Mouse (Mus musculus): ENCODE data around the gene Iqgap2.

Iqgap2 gene

DNA sequence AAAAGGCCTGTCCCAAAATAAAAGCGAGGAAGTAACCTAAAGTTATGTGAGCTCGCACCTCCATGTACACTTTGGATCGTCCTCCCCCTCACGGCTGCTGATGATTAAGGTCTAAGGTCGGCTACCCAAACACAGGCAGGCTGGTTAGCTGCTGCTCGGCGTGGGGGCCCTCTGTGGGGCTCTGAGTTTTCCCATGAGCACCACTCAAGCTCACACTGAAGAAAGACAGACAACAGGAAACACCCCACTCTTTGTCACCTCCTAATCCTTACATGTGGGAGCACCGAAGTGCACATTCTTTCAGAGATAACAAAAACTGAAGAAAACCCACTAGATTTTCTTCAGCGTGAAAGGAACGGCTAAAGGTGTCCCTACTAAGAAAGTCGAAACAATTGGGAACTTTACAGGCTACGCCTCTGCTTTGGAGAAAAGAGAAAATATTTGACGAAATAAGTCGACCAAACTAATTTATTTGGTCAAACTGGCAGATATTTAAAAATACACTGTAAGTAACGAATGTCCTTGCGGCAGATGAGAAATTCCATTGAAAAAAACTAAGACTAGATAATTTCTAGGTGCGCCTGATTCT is 274.5 kb downstream of the Iqgap2 start:
- no peak for DNase-seq

DNA sequence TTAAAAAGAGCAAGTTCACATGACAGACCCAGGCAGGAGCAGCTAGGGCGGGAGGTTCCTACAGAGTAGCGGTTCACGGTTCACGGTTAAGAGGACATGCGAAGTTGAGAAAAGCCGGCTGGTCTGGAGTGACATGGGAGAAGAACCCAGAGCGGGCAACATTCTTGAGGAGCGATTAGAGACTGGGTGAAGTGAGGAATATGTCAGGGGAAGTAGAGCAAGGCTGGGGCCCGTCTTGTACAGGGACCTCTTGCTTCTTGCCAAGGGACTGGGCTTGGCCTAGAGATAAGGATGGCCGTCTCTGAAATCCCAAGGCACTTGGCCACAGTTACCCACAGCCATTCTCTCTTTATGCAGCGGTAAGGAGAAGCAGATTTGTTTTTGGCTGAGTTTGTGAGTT is 275.2 kb downstream of the Iqgap2 start:
- DNase-seq = no peak

DNA sequence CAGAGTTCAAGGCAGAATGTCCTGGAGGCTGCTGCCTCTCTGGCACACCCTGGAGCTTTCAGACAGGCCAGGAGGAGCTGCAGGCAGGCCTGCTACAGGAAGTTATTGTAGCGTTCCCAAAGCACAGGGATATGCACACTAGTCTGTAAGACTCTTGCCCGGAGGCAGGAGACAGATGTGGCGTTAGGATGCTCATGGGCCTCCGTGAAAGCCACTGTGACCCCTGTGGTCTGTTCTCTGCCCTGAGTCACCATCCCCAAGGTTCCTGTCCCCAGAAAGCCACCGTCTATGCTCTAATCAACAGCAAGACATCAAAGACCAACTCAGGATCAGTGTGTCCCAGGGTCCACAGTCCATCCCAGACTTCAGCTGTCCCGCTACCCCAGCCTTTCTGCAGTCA is 277.0 kb downstream of the Iqgap2 start:
- no peak for DNase-seq

DNA sequence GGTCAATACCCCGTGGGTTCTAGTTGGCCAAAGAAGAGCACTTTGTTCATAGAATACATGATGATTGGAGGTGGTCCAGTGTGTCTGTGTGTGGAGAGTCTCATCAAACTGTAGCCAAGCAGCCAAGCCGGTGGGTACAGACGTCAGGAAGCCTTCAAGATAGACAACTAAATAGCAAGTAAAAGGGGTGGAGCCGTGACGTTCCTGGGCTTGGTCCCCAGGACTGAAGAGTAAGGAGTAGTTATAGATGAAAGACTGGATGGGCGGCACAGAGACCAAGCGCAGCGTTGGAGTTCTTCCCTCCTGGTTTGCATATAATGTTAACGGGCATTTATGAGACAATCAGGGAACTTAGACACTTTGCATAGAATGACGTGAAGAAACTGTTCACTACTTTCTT is 279.5 kb downstream of the Iqgap2 start:
- no peak for DNase-seq

DNA sequence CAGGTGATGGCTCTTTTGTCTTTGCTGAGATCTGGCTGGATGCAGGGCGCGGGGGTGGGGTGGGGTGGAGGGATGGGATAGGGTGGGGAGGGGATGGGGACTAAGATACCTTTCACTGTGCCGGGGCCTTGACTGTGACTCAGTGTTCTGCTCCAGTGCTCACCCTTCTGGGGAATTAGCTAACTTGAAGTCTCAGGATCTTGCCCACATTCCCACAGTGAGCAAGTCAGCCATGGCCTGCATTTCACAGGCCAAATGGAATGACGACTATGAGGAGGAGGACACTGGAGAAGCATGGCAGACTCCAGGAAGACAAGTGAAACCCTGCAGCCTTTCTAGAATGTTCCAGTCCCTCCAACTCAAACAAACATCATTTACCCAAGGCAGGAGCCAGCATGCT is 280.0 kb downstream of the Iqgap2 start:
- DNase-seq = no peak

DNA sequence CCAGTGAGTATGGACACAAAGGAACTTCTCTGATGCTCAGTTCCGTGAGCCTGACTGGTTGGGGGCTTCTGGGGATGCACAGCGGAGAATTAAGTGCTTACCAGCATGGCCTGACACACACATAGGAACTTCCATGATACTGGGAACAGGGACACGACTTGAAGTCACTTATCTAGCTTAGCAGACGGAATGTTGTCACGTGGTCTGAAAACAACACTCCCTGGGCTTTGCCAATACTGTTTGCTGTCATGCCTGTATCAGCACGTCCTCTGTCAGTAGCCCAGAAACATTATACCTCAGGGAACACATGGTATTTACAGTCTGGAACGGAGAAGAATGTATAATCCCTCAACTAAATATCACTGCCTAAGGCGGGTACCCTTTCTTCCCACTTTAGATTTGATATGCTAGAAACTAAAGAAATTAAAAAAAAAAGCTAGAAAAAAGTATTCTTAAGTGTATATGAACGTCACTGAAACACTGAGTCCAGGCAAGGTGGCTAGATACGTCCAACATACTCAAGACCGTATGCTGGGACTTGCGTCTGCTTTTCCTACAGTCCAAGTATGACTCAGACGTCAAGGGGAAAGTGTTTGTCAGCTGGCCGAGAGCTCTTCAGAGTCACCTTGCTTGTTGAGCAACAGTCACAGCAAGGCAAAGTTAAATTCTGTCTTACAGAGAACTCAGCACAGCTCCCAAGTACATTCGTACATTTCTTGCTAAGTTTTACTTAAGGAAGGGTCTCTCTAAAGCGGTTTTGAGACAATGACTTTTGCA is 280.7 kb downstream of the Iqgap2 start:
- DNase-seq = no peak

DNA sequence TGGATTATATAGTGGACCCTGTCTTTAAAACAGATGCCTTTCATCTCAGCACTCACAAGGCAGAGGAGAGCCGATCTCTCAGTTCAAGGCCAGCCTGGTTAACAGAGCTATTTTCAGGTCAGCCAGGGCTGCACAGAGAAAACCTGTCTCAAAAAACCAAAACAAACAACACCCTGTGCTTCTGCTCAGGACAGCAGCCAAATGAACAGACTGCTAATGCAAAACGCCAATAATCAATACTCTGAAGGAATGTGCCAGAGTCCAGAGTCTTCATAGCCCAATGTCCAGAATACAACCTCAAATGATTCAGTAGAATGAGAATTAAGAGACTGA is 282.7 kb downstream of the Iqgap2 start:
- no peak for DNase-seq

DNA sequence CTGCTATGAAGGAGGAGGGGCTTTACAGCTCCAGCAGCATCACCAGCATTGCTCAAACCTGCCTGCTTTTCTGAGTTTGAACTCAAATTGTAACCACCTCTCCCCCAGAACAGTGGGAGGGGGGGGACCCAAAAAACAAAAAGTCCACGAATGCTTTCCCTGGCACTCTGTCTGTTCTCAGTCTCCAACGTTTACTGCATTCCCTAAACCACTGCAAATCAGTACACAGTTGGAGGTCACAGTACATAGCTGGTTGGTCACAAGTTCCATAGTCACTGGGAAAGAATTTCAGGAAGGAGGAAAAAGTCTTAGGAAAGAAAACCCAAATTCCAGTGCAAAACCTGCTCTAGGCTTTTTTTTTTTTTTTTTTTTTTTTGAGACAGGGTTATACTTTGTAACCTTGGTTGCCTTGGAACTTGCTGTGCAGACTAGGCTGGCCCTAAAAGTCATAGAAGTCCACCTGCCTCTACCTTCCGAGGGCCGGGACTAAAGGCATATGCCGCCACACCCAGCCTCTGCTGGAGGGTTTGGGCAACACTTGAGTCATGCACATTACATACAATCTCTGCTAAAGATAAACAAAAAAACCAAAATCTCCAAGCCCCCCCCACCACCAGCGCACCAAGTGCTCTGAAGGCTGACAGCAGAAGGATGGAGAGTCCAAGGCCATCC is 283.2 kb downstream of the Iqgap2 start:
- DNase-seq = no peak

DNA sequence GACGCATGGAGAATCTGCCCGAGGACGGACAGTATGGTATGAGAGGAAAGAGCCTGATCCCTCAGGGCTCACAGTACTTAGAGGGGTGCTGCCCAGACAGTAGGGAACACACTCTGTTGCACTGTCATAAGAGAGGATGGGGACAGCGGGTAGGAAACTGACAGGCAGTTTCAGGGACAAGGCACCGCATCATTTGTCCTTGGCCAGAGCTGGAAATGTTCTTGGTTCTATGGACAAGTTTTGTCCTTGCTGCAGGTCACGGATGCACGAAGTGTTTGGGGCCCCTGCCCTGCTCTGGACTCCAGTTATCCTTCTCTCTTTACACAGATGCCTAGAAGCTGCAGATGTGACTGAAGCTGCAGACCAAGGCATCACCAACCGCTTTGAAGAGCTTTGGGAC is 284.7 kb downstream of the Iqgap2 start:
- no peak for DNase-seq

DNA sequence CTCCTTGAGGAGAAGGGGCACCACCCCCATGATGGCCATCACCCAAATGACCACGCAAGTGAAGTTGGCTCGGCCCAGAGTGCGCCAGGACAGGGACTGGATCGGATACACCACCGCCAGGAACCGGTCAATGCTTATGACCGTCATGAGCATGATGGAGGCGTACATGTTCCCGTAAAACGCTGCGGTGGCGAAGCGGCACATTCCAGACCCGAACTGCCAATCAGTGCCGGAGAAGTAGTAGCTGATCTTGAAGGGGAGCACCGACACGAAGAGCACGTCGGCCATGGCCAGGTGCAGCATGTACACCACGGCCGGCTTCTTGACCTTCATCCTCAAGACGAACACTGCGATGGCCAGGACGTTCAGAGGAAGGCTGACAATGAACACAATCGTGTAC is 287.4 kb downstream of the Iqgap2 start:
- DNase-seq = no peak

DNA sequence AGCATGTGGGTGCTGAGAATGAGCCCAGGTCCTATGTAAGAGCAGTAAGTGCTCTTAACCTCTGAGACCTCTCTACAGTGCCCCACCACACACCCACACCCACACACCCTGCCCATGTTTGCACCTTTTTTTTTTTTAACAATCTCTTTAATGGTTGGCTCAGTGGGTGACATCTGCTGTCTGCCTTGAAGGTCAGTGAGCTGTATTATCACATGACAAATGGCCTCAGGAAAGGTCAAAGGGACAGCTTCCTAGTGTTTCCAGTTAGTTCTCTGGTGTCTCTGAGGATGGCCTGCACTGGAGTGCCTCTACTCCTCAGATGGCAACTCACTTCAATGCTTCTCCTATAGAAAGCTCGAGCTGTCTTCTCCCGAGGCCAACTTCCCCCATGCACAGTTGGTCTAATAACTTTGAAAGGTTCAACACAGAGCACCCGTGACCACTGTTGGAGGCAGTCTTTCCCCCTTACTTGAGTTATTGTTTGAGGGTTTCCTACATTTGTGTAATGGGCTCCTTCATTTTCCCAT is 291.8 kb downstream of the Iqgap2 start:
- no peak for DNase-seq

DNA sequence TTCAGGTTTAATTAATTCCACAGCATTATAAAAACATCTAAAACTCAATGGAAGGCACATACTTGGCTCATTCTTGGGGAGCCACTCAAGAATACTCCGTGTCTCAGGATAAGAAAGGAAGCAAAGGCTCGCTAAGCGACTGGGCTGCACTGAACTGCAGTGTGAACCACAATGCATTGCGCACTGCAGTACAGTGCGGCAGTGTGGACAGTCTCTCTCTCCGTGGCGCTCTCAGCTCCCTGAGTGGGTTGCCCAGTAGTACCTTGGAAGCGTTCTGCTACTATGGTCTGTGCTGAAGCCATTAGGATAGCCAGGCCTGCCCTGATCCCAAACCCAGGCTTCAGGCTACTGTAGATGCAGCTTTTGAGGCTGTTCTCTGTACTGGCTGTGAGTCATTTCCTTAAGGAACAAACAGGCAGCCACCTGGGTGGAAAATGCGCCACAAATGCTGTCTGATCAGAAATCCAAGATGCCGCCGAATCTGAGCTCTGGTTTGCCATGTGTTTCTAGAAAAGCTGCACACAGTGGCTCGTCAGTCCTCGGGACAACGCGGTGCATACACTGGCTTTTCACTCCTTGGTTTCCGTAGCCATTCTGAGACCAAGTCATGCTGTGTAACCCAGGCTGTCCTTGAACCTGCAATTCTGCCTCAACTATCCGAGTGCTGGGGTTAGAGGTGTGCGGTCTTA is 293.3 kb downstream of the Iqgap2 start:
- no peak for DNase-seq

DNA sequence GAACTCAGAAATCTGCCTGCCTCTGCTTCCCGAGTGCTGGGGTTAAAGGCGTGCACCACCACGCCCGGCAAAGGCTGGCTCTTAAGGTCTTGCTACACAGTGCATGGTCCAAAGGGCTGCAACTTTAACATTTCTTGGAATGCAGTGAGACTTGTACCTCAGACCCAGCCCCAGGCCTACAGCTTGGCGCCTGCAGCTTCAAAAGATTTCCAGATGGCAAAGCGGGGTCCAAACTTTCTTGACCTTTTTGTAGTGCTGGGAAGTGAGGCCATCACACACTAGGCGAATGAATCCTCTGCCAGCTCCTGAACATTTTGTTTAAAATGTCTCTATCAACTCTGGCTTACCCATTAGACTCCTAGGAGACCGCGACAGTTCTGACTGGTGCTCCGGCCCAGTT is 294.1 kb downstream of the Iqgap2 start:
- no peak for DNase-seq

DNA sequence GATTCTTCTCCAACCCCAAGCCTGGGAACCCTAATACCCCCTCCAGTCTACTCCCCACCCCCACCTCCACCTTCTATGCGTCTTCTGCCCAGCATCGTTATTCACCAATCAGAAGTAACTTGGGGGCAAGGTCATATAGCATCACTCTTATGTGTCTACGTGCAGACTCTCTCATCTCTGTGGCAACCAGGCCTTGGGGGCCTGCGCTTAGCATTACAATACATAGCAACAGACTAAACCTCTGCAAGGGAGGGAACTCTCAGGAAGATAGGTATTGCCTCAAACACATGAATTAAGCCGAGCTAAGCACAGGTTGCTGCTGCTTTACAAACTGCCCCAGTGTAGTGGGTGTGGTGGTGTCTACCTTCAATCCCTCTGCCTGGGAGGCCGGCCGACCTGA is 295.0 kb downstream of the Iqgap2 start:
- DNase-seq = no peak

DNA sequence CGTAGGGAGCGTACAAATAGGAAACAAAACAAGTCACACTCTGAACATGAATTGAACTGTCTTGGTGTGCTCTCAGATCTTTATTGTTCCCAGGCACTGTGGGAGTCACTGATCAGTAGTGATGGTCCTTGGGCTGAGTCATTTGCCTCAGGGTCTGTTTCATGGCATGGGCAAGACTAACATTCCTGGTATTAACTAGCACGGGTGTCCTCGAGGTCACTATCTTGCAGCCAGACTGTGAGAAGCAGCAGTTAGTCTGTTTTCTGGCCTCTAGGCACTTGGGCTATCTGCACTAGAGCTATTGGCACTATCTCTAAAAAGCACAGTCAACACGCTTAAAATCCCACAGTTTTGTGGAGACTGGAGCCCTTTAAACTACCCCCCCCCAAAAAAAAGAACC is 295.8 kb downstream of the Iqgap2 start:
- no peak for DNase-seq

DNA sequence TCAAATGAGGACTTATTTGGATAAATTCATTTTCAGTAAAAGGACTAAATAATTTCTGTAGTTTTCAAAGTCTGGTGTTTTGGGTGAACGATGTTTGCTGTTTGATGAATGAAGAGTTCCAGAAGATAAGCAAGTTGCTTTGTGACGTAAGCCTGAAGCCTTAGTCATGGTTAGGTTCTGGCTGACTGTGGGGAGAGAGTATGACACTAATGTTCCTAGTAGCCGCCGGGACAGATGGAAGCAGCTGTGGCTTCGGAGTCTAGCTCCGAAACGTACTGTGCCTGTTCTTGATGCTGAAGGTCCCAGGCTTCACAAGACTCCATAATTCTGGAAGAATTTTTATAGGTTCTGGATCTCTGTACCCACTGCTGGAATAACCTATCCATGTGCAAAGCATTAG is 296.3 kb downstream of the Iqgap2 start:
- DNase-seq = no peak

DNA sequence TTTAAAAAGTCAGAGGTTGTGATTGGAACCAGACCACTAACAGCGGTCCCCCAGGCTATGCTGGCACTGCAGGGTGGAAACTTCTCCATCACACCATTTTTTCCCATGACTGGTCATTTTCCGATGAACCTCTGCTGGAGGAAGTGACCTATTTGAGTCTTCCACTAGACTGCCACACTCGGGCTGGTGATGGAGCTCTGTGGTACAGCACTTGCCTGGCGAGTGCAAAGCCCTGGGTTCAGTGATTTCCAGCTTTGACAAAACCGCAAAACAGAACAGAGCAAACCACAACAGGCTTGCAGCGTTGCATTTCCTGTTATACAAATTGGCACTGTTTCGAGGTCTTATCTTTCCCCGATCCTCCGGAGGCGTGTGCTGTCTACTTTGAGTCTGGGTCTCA is 298.9 kb downstream of the Iqgap2 start:
- DNase-seq = no peak

DNA sequence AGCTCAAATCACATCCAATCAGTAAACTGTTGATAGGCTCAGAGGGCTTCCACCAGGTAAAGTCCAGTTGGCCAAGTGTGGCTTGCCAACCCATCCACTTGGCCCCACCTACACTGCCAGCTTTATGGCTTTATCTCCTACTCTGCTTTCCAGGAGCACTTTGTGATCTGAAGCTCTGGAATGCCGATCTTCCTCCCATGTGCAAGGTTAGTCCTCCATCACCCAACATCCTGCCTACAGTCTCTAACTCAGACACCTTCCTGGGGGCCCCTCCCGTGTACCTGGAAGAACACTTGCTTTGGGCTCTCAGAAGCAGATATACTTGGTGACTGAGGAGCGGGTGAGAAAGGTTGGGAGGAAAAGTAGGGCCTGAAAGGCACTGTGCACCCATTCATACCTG is 300.1 kb downstream of the Iqgap2 start:
- DNase-seq = no peak

DNA sequence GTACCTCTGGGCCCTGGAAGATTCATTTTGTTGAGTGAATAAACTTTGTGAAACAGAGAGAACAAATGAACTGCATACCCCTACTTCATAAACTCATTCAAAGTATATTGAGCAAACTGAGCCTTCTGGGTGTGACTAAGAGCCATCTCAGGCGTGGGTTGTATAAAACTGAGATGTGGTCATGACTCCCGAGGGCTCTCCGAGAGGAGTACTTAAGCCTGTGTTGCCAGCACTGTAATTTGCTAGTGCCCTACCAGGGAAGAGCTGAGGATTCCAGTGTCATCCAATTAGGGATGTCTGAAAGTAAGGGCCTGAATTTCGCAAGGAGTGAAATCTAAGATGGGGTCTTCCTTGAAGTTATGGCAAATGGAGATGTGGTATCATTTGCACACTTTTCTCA is 304.1 kb downstream of the Iqgap2 start:
- no peak for DNase-seq

DNA sequence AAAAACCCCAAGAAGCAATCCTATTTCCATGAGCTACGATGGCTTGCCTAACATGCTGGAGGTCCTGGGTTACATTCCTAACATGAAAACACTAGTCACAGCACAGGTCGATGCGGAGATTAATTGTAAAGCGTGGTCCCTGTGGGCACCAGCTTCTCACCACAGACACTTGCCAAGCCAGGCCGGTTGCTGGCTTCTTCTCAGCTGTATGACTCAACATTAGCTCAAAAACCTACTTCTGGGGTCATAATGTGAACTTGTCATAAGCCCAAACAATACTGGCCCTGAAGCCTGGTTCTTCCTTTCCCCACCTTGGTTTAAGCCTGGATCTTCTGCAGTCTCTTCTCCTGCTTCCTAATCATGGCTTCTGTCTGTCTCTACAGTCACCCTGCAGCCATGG is 306.8 kb downstream of the Iqgap2 start:
- no peak for DNase-seq

DNA sequence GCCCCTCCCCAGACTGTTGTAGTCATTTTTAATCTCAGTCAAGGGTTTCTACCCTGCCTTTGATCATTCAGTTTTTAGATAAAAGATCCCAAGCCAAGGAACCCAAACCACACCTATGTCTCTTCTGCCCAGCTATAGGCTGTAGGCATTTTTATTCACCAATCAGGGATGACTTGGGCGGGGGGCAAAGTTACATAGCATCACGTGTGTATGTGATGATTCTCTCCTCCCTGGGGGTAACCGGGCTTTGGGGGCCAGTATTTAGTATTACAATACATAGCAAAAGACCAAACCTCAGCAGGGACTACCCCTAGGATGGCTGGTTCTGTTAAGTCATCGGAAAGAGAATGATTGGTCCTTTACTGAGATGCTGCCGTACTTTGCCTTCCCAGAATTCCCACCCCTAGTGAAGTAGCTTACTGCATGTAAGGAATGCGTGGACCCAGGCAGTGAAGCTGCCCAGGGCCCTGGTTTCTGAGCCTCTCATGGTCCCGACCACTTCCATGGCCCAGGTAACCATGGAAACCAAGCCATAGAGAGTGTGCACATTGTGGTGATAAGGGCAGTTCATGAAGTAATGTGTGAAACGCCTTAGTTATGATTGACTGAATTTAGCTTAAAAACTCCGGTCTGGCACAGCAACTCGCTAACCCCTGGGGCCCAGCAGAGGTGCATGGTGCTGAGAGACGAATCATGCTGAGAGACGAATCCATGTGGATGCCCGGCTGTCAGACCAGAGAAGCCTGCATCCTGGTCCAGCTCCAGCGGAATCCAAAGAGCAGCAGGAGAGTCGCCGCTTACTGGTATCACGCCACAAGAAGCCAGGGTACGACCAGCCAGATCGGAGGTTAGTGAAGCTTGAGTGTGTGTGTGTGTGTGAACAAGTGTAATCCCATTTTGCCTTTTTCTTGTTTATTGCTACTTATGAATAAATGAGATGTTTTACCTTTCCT is 308.2 kb downstream of the Iqgap2 start:
- DNase-seq = no peak

DNA sequence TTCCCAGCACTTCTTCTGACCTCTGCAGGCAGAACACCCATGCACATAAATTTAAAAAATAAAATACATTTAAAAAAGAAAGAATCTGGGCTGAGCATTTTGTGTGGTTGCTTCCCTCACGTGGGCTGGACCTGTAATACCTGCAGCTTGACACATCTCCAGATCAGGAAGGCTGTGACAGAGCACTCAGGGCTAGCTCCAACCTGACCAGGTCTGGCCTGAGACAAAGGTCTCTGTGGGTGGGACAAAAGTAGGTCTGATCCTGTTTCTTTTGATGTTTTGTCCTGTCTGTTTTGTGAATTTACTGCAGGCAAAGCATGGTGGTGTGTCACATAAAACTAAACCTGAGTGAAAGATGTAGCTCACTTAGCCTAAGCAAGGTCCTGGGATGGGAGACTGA is 309.9 kb downstream of the Iqgap2 start:
- no peak for DNase-seq

All from kidney, postnatal 25 days (tissue).